Mouse (Mus musculus) lung, adult 2 months (tissue): Measurements from ENCODE around the gene Vim.

Experiments
- CTCF ChIP-seq: fragments of 200-500 bp; IDR thresholded peaks from 2 replicates; pipeline ENCODE4 v1.5.1; 2011; ENCODE audit warnings: mild to moderate bottlenecking, low read length, control low read depth; ENCODE audit not compliant: insufficient read depth
- POLR2A ChIP-seq: fragments of 200-500 bp; IDR thresholded peaks from 2 replicates; pipeline ENCODE4 v1.6.1; 2011; ENCODE audit warnings: low read depth, mild to moderate bottlenecking, control low read depth, low read length, borderline replicate concordance; ENCODE audit errors: extremely low read depth

DNA sequence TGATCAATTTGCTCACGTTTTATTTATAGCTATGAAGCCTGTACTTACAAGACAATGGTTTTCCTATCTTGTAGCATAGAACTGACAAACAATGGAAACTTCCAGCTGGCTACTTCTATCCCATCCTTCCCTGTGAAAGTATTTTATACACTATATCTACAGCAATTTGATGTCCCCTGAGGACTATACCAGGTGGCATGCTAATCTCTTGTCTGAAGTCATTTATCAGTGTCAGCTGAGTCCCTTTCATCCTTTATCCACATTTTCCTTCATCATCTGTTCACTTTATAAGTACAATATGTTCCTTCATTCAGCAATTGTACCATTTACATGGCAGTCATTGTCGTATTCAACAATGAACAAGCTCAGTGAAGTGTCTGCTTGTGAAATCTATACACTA, 46.6 kb upstream of the Vim start:
- TF ChIP-seq CTCF (no peak), POLR2A (no peak)
